Mouse (Mus musculus): ENCODE results near the gene Naip2.

GRCm38 (mm10) chr13:100125258-100125643, 76.6 kb downstream of the Naip2 start:
- no peak for TF ChIP-seq CTCF (IDR thresholded peaks at IDR 0.05; ENCODE audit: extremely low read depth, insufficient read length, insufficient replicate concordance, low read depth, low read length)
- TF ChIP-seq POLR2A (IDR thresholded peaks at IDR 0.05; ENCODE audit: low read depth, low read length): no peak

Measured in small intestine, adult 2 months (tissue).